Mouse (Mus musculus) forebrain, embryonic 16.5 days (tissue): ENCODE data around the gene Tnfaip8l1. TPM values are rescaled to one million over a fixed set of nuclear protein-coding genes. Genes with fewer than 3 reads are reported as not detected.
A peak's percentile ranks its signal among the peaks of the same experiment; 100 is the strongest.

Experiments used
- ATAC-seq: fragments of 200-750 bp; cut with Nextera tagmentation; 2 replicates; pipeline ENCODE4 v1.8.0; 2017; ENCODE audit warnings: mild to moderate bottlenecking, moderate library complexity
- H3K27ac ChIP-seq: fragments of 300-500 bp; sonication (generic); 2 replicates; pipeline ENCODE4 v1.5.1; 2014; ENCODE audit warnings: low read length, control low read depth
- H3K27me3 ChIP-seq: fragments of 300-500 bp; sonication (generic); replicated peaks from 2 replicates; pipeline ENCODE4 v1.6.1; 2014; ENCODE audit warnings: low read length; ENCODE audit not compliant: control insufficient read depth, insufficient read depth
- H3K36me3 ChIP-seq: fragments of 300-500 bp; sonication (generic); 2 replicates; pipeline ENCODE4 v1.6.1; 2014; ENCODE audit not compliant: control insufficient read depth, insufficient read depth
- H3K4me1 ChIP-seq: fragments of 300-500 bp; sonication (generic); replicated peaks from 2 replicates; pipeline ENCODE4 v1.6.1; 2014; ENCODE audit warnings: low read length; ENCODE audit not compliant: control insufficient read depth, insufficient read depth
- H3K4me2 ChIP-seq: fragments of 300-500 bp; sonication (generic); 2 replicates; pipeline ENCODE4 v1.6.1; 2014; ENCODE audit warnings: mild to moderate bottlenecking, low read length, control low read depth
- H3K4me3 ChIP-seq: fragments of 300-500 bp; sonication (generic); replicated peaks from 2 replicates; pipeline ENCODE4 v1.5.1; 2014; ENCODE audit warnings: mild to moderate bottlenecking, low read length, control low read depth
- H3K9ac ChIP-seq: fragments of 300-500 bp; sonication (generic); replicated peaks from 2 replicates; pipeline ENCODE4 v1.6.1; 2014; ENCODE audit warnings: low read depth, low read length, control low read depth
- H3K9me3 ChIP-seq: fragments of 300-500 bp; sonication (generic); 2 replicates; pipeline ENCODE4 v1.6.1; 2016; ENCODE audit warnings: low read length; ENCODE audit not compliant: control insufficient read depth
- WGBS: fragments of 180-500 bp; shearing (Covaris S2); extraction: QIAGEN DNeasy Blood & Tissue Kit; methylation state at CpG from one replicate; pipeline ENCODE4 v1.1.7; 2014; 5-methylcytosine and 5-hydroxymethylcytosine counted together
- polyA plus RNA-seq: library from polyadenylated mRNA; unstranded; fragments of >200 nt; fragmentation: Nextera tagmentation; extraction: Ambion mirVana; gene quantifications from 2 replicates; pipeline ENCODE4 v1.2.1, GENCODE M21; 2015

The Tnfaip8l1 gene
- polyA plus RNA-seq = 10.1 and 10.2 TPM in 2 replicates

DNA sequence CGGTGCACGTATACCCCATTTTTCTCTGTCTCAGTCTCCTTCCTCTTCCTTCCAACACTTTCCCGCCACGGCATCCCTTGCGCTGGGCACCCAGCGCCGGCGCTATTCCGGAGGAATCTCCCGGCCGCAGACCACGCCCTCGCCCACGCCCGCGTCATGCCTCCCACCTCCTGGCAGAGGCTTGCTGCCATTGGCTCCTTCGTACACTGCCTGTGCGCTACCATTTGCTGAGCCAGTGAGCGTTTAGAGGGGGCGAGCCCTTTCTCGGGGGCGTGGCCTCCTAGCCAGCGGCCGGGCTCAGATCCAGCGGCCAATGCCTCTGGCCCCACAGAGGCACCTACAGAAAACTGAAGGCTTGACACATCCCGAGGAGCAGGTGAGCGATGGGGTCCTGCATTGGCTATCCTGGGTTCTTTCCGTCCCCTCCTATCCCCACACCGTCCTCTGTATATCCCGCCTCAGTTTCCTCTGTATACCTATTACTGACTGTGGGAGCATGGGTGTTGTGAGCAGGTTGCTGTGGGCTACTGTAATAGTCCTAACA is at the start of gene Tnfaip8l1:
Tnfaip8l1 (plus strand) TSS at position 247 of the 544 bp plus-strand sequence.
- H3K9me3 ChIP-seq = no peaks in the 10 kb centered on the region
- H3K9ac ChIP-seq = peak within 1 kb of the TSS; percentile 62
- peak within 1 kb of the TSS; percentile 57 for H3K4me3 ChIP-seq
- under 1% methylated on average over 30 of the region's 30 CpGs for WGBS
- H3K27ac ChIP-seq = no peak within 1 kb of the TSS
- peak within 1 kb of the TSS; percentile 58 for H3K4me2 ChIP-seq
- peaks cover 14% of the 10 kb centered on the region for H3K4me1 ChIP-seq
- H3K27me3 ChIP-seq = peaks cover 5% of the 10 kb centered on the region; the same call in 1 of the 2 replicates
- H3K36me3 ChIP-seq = no peaks in the 10 kb centered on the region
- peak; percentile 99 for ATAC-seq

DNA sequence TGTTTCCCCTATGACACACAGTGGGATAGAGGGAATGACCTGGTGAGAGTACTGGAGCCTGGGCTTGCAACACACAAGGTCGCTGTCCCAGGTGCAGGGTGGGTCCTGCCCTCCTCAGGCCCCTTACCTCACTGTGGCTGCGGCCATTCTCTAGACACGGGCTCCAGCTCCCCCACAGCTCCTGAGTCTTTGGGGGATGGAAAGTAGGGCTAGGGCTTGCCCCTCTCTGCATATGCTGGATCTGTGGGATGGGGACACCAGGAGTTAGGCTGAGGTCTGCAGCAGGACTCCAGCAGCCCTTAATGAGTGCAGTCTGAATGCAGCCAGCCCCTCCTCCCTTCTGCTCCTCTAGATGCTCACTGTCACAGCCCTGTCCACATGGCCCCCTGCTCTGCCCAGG is 49.5 kb upstream of the Tnfaip8l1 start:
- no peaks in the 10 kb centered on the region for H3K9me3 ChIP-seq
- no peaks in the 10 kb centered on the region for H3K36me3 ChIP-seq
- no peak overlapping the region for H3K27ac ChIP-seq
- 73% methylated on average over 3 of the region's 3 CpGs for WGBS
- ATAC-seq = no peak
- no peak overlapping the region for H3K4me2 ChIP-seq
- peaks cover 7% of the 10 kb centered on the region for H3K4me1 ChIP-seq
- peaks cover 9% of the 10 kb centered on the region; the same call in 1 of the 2 replicates for H3K27me3 ChIP-seq
- H3K4me3 ChIP-seq = no peak overlapping the region
- no peak overlapping the region for H3K9ac ChIP-seq

DNA sequence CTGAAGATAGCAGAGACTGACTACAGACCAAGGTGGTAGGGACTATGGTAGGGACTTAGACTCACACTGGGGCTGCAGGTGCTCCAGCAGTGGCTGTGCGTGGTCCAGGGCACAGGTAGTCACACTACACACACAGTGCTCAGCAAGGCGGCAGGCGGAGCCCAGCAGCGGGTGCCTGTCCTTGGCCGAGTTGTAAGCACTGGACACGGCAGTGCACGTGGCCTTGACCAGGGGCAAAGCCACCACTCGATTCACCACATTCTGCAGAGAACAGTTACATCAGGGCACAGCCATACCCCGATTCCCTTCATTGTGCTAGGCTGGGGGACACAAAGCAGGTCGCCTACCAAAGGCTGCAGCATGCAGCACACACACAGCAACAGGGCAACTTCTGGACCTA is 46.1 kb upstream of the Tnfaip8l1 start:
- Histone ChIP-seq H3K27ac (no peak overlapping the region), H3K4me3 (no peak overlapping the region), H3K27me3 (peaks cover 32% of the 10 kb centered on the region), H3K9me3 (no peaks in the 10 kb centered on the region), H3K36me3 (no peaks in the 10 kb centered on the region), H3K4me2 (no peak overlapping the region), H3K4me1 (peaks cover 7% of the 10 kb centered on the region), H3K9ac (no peak overlapping the region)
- ATAC-seq = no peak
- 81% methylated on average over 10 of the region's 10 CpGs for WGBS

DNA sequence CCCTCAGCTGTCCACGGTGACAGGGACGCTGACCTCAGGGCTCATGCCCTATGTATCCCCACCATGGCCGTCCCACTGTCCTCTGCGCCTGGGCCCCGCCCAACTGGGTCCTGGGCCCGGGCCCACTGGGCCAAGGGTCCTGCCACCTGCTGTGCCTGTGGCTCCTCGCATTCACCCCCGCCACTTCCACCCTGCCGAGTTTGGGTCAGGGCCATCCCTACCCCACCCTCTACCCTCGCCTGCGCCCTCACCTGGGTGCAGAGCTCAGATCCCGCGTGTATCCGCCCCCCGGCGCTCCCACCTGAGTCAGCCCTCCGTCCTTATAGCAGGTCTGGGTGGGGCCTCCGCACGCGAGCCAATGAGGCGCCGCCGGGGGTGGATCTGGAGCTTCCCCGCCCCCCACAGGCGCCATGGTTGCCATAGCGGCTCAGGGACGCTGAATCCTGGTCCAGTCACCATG is 45.0 kb upstream of the Tnfaip8l1 start, which contains the start of gene Plin5:
Plin5 (minus strand) TSS at position 346 of the 460 bp plus-strand sequence.
- Histone ChIP-seq H3K27ac (no peak within 1 kb of the TSS), H3K4me2 (peak within 1 kb of the TSS; percentile 51), H3K4me3 (peak within 1 kb of the TSS; percentile 35), H3K9me3 (peaks cover 2% of the 10 kb centered on the region), H3K4me1 (peaks cover 7% of the 10 kb centered on the region), H3K27me3 (peaks cover 43% of the 10 kb centered on the region), H3K9ac (0 out of 2 replicates have a peak within 1 kb of the TSS, but pooled peaks have one; percentile 38), H3K36me3 (no peaks in the 10 kb centered on the region)
- peak; percentile 44 for ATAC-seq
- whole genome bisulfite sequencing = under 1% methylated on average over 27 of the region's 27 CpGs

DNA sequence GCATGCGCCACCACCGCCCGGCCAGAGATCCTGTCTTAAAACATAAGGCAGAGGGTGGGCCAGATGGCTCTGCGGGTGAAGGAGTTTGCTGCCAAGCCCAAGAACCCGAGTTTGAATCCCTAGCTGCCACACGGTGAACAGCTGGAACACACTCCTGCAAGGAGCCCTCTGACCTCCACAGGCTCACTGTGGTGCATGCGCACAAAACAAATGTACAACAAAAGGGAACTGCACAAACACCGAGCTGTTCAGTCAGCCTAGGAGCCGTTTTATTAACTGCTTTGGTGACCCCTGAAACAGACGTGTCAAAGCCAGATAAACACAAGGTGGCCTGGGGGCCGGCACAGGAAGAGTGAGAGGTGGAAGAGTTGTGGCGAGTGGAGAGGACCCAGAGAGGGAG is 42.8 kb upstream of the Tnfaip8l1 start:
- H3K9ac ChIP-seq = no peak overlapping the region
- H3K4me3 ChIP-seq = no peak overlapping the region
- H3K36me3 ChIP-seq = peaks cover 11% of the 10 kb centered on the region
- peaks cover 10% of the 10 kb centered on the region for H3K4me1 ChIP-seq
- H3K27ac ChIP-seq = no peak overlapping the region
- peaks cover 13% of the 10 kb centered on the region for H3K9me3 ChIP-seq
- 46% methylated on average over 12 of the region's 12 CpGs for WGBS
- no peak for ATAC-seq
- H3K4me2 ChIP-seq = no peak overlapping the region
- H3K27me3 ChIP-seq = peaks cover 57% of the 10 kb centered on the region

DNA sequence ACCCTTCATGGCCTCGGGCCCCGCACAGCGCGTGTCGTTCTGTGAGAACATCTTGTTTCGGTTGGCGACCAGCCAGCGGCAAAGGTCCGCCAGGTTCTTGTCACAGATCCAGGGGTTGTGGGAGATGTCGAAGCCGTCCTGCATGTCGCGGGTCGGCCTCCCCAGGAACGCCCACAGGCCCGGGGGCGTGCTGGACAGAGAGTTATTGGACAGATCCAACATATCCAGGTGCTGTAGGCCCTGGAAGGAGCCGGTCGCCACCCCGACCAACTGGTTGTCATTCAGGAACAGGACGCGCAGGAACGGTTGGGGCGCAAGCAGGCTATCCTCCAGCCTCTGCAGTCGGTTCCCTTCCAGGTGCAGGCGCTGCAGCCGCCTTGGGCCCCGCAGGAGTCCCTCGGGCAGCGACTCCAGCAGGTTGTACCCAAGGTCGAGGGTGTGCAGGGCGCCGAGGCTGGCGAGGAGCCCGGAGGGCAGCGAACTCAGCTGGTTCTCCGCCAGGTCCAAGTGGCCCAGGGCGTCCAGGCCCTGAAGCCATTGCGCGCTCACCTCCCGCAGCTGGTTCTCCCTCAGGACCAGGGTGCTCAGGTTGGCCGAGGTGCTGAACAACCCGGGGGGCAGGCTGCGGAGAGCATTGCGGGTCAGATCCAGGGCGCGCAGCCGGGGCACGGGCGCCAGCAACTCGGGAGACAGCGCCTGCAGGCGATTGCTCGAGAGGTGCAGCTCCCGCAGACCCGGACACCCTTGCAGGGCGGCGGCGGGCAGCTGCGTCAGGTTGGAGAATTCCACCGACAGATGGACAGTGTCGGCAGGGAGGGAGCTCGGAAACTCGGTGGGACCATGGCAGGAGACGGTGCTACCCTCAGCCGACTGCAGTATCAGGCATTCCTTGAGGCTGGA is 42.0 kb upstream of the Tnfaip8l1 start:
- ATAC-seq = no peak
- H3K4me2 ChIP-seq = no peak overlapping the region
- WGBS = 9% methylated on average over 66 of the region's 66 CpGs
- no peak overlapping the region for H3K9ac ChIP-seq
- no peak overlapping the region for H3K4me3 ChIP-seq
- H3K36me3 ChIP-seq = peaks cover 13% of the 10 kb centered on the region
- peaks cover 63% of the 10 kb centered on the region for H3K27me3 ChIP-seq
- peaks cover 13% of the 10 kb centered on the region for H3K9me3 ChIP-seq
- H3K27ac ChIP-seq = no peak overlapping the region
- H3K4me1 ChIP-seq = peaks cover 10% of the 10 kb centered on the region

DNA sequence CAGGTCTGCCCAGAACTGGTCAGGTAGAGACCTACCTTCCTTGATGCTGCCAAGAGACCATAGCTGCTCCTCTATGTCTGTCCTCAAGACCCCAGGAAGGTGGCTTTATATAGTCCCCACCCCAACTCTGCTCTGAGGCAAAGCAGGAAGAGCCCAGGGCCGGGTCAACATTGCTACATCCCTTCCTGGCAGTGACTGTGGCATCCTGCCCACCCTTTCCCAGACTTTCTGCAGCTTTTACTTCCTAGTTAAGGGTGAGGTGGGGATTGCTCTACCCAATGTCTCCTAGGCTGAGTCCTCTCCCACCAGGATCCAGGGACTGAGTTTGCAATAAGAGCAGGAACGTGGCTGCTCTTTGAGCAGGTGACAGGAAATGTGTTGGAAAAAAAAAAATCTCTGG is 40.5 kb upstream of the Tnfaip8l1 start, which contains the start of gene Lrg1:
Lrg1 (minus strand) TSS at position 176 of the 400 bp plus-strand sequence.
- Histone ChIP-seq H3K4me1 (peaks cover 10% of the 10 kb centered on the region), H3K27ac (no peak within 1 kb of the TSS), H3K4me3 (no peak within 1 kb of the TSS), H3K27me3 (peaks cover 62% of the 10 kb centered on the region), H3K4me2 (no peak within 1 kb of the TSS), H3K36me3 (peaks cover 15% of the 10 kb centered on the region), H3K9me3 (peaks cover 13% of the 10 kb centered on the region), H3K9ac (no peak within 1 kb of the TSS)
- WGBS = 62% methylated on average over 2 of the region's 2 CpGs
- ATAC-seq = no peak

DNA sequence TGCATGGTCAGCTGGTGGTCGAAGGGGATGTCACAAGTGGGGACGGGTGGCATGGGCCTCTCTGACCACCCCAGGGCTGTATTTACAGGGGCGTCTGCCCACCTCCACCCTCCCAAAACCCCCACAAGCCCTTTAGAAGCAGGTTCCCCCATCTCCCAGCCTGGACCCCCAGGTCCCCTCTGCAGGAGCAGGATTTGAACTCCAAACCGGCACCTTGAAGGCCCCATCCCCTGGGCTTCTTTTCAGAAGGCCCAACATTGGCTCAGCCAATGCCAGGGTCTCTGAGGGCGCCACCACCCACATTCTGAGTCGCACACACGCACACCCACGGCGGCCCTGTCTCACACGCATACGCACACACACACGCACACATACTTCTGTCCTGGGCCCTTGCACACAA is 39.1 kb upstream of the Tnfaip8l1 start:
- H3K9ac ChIP-seq = no peak overlapping the region
- H3K4me2 ChIP-seq = no peak overlapping the region
- H3K9me3 ChIP-seq = peaks cover 13% of the 10 kb centered on the region
- WGBS = 91% methylated on average over 12 of the region's 12 CpGs
- peaks cover 53% of the 10 kb centered on the region for H3K27me3 ChIP-seq
- peaks cover 17% of the 10 kb centered on the region for H3K36me3 ChIP-seq
- H3K27ac ChIP-seq = no peak overlapping the region
- no peak for ATAC-seq
- peaks cover 3% of the 10 kb centered on the region; the same call in 1 of the 2 replicates for H3K4me1 ChIP-seq
- no peak overlapping the region for H3K4me3 ChIP-seq

DNA sequence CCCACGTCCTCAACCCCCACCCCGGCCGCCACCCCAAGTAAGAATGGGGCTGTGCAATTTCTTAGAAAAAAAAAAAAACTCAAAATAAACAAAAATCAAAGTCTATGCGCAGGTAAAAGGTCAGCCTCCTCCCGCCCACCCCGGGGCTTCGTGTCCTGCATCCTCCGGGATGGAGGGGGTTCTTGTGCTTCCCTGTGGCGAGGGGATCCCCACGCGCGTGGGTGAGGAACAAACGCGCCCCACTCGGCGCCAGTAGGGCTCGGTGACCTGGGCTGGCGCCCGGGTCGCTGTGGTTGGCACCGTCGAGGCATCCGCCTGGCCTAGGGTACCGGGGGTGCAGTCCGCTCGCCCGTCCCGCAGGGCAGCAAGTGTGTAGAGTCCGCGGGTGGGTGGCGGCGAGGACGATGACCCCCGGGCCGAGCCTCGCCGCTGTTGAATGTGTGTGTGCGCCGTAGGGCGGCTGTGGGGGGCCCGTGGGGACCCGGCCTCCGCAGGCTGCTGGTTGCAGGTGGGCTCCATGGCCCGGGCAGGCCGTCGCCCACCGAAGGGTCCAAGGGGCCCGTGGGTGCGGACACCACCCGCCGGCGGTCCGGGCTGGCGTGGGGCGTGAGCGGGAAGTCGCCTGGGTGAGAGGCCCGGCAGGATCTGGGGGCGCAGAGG is 38.5 kb upstream of the Tnfaip8l1 start:
- Histone ChIP-seq H3K27me3 (peaks cover 52% of the 10 kb centered on the region), H3K4me1 (peaks cover 3% of the 10 kb centered on the region; the same call in 1 of the 2 replicates), H3K4me3 (0 out of 2 replicates have a peak overlapping the region, but pooled peaks have one; percentile 18), H3K9me3 (peaks cover 13% of the 10 kb centered on the region), H3K9ac (no peak overlapping the region), H3K36me3 (peaks cover 17% of the 10 kb centered on the region), H3K4me2 (peak overlapping the region; percentile 43; the same call in 1 of the 2 replicates), H3K27ac (no peak overlapping the region)
- ATAC-seq = no peak
- 50% methylated on average over 59 of the region's 59 CpGs for WGBS
